Mouse (Mus musculus): Measurements from ENCODE around the gene Pdk4.

The Pdk4 gene

DNA sequence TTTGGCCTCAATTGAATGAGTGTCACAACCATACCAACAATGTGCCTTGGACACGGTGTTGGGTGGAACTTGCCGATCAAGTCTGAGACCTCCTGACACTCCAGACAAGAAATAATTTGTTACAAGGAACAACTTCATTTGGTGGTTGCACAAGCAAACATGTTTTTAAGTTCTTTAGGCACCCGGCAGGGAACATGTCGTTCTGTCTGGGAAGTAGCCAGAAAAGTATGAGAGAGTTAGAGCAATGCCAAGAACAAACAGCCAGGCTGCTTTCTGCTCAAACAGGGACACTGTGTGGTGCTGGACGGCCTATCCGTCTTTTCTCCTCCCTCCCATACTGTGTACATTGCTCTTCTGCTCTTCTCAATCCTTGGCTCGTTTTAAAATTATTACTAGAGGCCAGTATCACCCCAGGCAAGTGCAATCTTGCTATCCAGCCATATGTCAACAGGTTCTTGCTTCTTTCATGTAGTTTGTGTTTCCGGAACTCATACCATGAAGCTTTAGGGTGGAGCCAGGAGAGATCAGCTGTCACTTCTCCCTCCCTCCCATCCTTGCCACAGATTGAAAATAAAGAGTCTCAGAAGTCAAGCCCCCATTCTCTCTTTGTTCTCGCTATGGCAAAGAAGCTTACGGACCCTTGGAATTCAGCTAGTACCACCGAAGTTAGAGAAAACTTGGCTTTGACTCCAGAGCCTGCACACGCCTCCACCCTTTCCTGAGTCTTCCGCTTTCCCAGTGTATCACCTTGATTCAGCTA, 52.8 kb downstream of the Pdk4 start:
- peak; percentile 42 for DNase-seq

DNA sequence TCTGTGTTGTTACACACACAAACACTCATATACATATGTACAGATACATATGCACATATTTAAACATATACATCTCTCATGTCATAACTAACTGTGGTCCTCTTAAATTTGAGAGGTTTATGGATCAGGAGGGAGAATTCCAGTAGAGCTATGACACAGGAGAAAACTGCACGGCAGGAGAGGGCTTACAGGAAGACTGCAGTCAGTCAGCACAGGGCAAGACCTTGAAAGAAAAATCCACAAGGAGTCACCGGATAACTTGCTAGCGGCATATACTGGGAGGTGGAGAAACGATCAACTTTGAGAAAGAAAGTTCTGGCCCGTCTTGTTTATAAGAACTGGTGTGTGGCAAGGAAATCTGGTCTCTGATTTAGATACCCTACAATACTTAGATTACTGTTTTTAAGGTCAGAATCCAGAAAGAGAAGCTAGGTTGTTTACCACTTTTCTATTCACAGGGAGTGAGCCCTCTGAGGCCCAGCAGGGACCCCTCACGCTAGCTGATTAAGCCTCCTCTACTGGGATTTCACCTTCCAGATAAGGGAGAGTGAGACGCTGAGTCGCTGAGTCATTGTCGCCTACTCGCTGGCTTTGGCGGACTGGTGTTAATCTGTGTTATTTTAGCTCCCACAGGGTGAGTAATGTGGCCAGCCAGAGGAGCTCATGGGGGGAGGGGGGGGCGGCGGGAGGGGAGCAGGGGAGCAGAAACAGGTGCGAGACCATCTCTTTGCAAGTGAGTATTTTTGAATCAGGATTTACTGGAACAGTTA, 53.6 kb downstream of the Pdk4 start:
- peak; percentile 22 for DNase-seq

DNA sequence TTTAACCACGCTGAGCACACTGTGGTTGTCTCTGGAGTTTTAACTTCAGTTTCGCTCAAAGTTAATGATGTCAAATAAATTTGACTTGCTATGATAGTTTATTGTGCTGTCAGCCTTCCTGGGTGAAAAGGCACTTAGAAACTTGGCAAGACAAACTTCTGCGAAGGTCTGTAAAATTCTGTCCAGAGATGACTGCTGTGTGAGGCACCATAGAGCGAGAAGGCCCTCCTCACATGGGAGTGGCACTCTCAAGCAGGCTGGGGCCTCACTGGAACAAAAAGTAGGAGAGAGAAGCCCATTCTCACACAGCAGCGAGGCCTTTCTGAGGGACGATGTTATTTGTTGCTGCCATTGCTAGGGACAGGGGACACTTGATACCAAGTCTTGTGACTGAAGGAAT, 54.9 kb downstream of the Pdk4 start:
- DNase-seq, result no peak

DNA sequence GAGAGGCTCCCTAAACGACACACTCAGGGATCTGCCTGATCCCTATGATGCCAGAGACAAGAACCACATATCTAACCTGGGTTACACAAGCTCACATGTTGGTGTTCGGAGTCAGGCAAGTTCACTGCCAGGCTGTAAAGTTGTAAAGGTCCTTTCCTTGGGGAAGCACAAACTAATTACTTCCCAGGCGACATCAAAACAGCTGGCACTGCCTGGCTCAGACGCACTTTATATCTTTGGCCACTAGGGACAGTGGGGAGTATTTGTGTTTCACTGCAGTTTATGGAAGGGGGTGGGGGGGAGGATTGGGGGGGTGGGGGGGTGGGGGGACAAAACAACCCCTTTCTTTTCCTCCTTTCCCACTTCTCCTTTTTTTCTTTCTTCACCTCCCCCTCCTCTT, 58.4 kb downstream of the Pdk4 start:
- no peak for DNase-seq

DNA sequence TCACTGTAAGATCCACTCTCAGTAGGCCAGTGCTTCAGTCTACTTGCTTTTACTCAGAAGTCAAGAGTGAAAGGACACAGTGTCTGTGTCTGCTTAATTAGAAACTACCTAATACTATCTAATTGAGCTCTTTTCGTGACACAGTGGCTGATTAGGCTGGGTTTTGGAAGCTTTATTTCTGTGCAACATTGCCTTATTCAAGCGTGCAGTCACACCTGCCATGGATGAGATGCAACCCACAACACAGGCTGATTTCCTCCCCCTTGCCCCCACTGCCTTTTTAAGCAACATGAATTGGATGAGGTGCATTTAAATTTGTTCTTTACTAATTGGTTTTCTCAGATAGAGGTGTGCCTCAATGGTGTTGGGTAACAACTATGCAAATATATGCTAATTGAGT, 62.2 kb downstream of the Pdk4 start:
- no peak for DNase-seq

Data from kidney, adult 9 months (tissue).